Mouse (Mus musculus) urinary bladder, postnatal 25 days (tissue): ENCODE measurements around the gene Gm11037.
A peak's percentile ranks its signal among the peaks of the same experiment; 100 is the strongest.

ENCODE experiments used
- DNase-seq: peaks from one replicate; pipeline ENCODE4 v3.0.0; 2022; ENCODE audit warnings: low spot score

Gene Gm11037

GRCm38 (mm10) chr2:131148353-131149253, 15.3 kb downstream of the Gm11037 start:
- DNase-seq = no peak

- no peak for DNase-seq
These were observed 15.9 kb downstream of the Gm11037 start for GRCm38 (mm10) chr2:131149254-131149578.

GRCm38 (mm10) chr2:131152166-131152730, 19.0 kb downstream of the Gm11037 start:
- DNase-seq = no peak

GRCm38 (mm10) chr2:131154036-131154435, 20.7 kb downstream of the Gm11037 start:
- no peak for DNase-seq

GRCm38 (mm10) chr2:131156987-131157386, 23.7 kb downstream of the Gm11037 start:
- no peak for DNase-seq

GRCm38 (mm10) chr2:131159491-131159910, 26.2 kb downstream of the Gm11037 start:
- DNase-seq = no peak

- peak; percentile 92 for DNase-seq
These were observed 26.8 kb downstream of the Gm11037 start, which contains the start of gene 1700037H04Rik for GRCm38 (mm10) chr2:131159938-131160581. Gene 1700037H04Rik, minus strand, starts transcription at chr2:131160081.

GRCm38 (mm10) chr2:131160671-131161111, 27.4 kb downstream of the Gm11037 start:
- no peak for DNase-seq

GRCm38 (mm10) chr2:131163924-131164323, 30.6 kb downstream of the Gm11037 start:
- no peak for DNase-seq

GRCm38 (mm10) chr2:131166172-131166571, 32.9 kb downstream of the Gm11037 start:
- DNase-seq = no peak

- no peak for DNase-seq
These were observed 34.7 kb downstream of the Gm11037 start for GRCm38 (mm10) chr2:131167984-131168383.

- DNase-seq = no peak
These were observed 35.6 kb downstream of the Gm11037 start for GRCm38 (mm10) chr2:131168914-131169313.

- DNase-seq = no peak
These were observed 37.6 kb downstream of the Gm11037 start for GRCm38 (mm10) chr2:131170936-131171335.

- peak; percentile 61 for DNase-seq
These were observed 38.3 kb downstream of the Gm11037 start for GRCm38 (mm10) chr2:131171401-131172104.

GRCm38 (mm10) chr2:131172322-131172721, 39.0 kb downstream of the Gm11037 start:
- no peak for DNase-seq

GRCm38 (mm10) chr2:131174700-131175099, 41.4 kb downstream of the Gm11037 start:
- DNase-seq = peak; percentile 33

- DNase-seq = no peak
These were observed 42.1 kb downstream of the Gm11037 start for GRCm38 (mm10) chr2:131175286-131175944.

- no peak for DNase-seq
These were observed 42.6 kb downstream of the Gm11037 start for GRCm38 (mm10) chr2:131175945-131176309.

GRCm38 (mm10) chr2:131176491-131176890, 43.2 kb downstream of the Gm11037 start:
- no peak for DNase-seq

GRCm38 (mm10) chr2:131177932-131178331, 44.6 kb downstream of the Gm11037 start:
- DNase-seq = no peak

- no peak for DNase-seq
These were observed 45.5 kb downstream of the Gm11037 start for GRCm38 (mm10) chr2:131178828-131179245.
